Mouse (Mus musculus) neural tube, embryonic 11.5 days (tissue): ENCODE data around the gene Gprin3. TPM values are rescaled to one million over a fixed set of nuclear protein-coding genes. Genes with fewer than 3 reads are reported as not detected.

Source experiments
- ATAC-seq: fragments of 200-750 bp; cut with Nextera tagmentation; 2 replicates; pipeline ENCODE4 v1.8.0; 2017; ENCODE audit warnings: moderate number of reproducible peaks, mild to moderate bottlenecking, moderate TSS enrichment, moderate library complexity; ENCODE audit not compliant: insufficient read depth, low FRiP score, low TSS enrichment
- DNase-seq: peaks from one replicate; pipeline ENCODE4 v3.0.0-alpha.2; 2015; ENCODE audit warnings: low spot score
- H3K27ac ChIP-seq: fragments of 300-500 bp; sonication (generic); 2 replicates; pipeline ENCODE4 v1.5.1; 2014; ENCODE audit warnings: low read depth, mild to moderate bottlenecking, low read length
- H3K27me3 ChIP-seq: fragments of 300-500 bp; sonication (generic); 2 replicates; pipeline ENCODE4 v1.6.1; 2014; ENCODE audit warnings: mild to moderate bottlenecking, low read length, mixed read lengths; ENCODE audit not compliant: control insufficient read depth, insufficient read depth
- H3K36me3 ChIP-seq: fragments of 300-500 bp; sonication (generic); 2 replicates; pipeline ENCODE4 v1.6.1; 2014; ENCODE audit warnings: mild to moderate bottlenecking, low read length, moderate library complexity, mixed read lengths; ENCODE audit not compliant: control insufficient read depth, insufficient read depth
- H3K4me1 ChIP-seq: fragments of 300-500 bp; sonication (generic); 2 replicates; pipeline ENCODE4 v1.6.1; 2014; ENCODE audit warnings: low read length, mixed read lengths; ENCODE audit not compliant: control insufficient read depth, insufficient read depth
- H3K4me2 ChIP-seq: fragments of 300-500 bp; sonication (generic); 2 replicates; pipeline ENCODE4 v1.6.1; 2014; ENCODE audit warnings: low read depth, mild to moderate bottlenecking, moderate library complexity
- H3K4me3 ChIP-seq: fragments of 300-500 bp; sonication (generic); 2 replicates; pipeline ENCODE4 v1.5.1; 2014; ENCODE audit warnings: low read depth, low read length
- H3K9ac ChIP-seq: fragments of 300-500 bp; sonication (generic); 2 replicates; pipeline ENCODE4 v1.6.1; 2014; ENCODE audit warnings: mild to moderate bottlenecking, low read length
- H3K9me3 ChIP-seq: fragments of 300-500 bp; sonication (generic); 2 replicates; pipeline ENCODE4 v1.6.1; 2016; ENCODE audit warnings: low read length; ENCODE audit not compliant: control insufficient read depth
- WGBS: fragments of 180-500 bp; shearing (Covaris S2); extraction: QIAGEN DNeasy Blood & Tissue Kit; methylation state at CpG from one replicate; pipeline ENCODE4 v1.1.7; 2014; 5-methylcytosine and 5-hydroxymethylcytosine counted together
- polyA plus RNA-seq: library from polyadenylated mRNA; unstranded; fragments of >200 nt; fragmentation: Nextera tagmentation; extraction: Ambion mirVana; gene quantifications from 2 replicates; pipeline ENCODE4 v1.2.1, GENCODE M21; 2014

Gene Gprin3
- polyA plus RNA-seq, 1 experiment from 2014 or later, result 0.25 TPM

DNA sequence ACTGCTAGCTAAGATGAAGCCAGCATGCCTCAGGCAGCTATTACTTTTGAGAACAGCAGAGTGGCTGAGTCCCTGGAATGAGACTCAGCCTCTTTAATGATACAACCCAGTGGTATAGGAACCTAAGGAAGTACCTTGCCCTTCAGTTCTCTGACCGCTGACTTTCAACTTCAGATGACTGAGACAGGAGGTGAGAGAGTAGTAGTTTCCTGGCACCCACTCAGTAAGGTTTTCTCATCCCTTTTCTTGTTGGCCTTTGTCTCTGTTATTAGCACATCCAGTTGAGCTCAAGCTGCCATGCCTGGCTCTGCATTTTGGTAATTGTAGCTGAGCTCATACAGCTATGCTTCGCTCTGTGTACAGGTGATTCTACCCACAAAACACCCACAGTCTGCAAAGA lies 62.8 kb downstream of the Gprin3 start:
- Histone ChIP-seq H3K9ac (no peak overlapping the region), H3K36me3 (no peaks in the 10 kb centered on the region), H3K4me1 (no peaks in the 10 kb centered on the region), H3K9me3 (no peaks in the 10 kb centered on the region), H3K4me3 (no peak overlapping the region), H3K4me2 (no peak overlapping the region), H3K27me3 (no peaks in the 10 kb centered on the region), H3K27ac (no peak overlapping the region; the same call in 1 of the 2 replicates)
- WGBS, result 93% methylated on average over 2 of the region's 2 CpGs
- no peak for DNase-seq
- ATAC-seq, result no peak

- Histone ChIP-seq H3K27ac (no peak overlapping the region), H3K9ac (no peak overlapping the region), H3K9me3 (no peaks in the 10 kb centered on the region), H3K36me3 (no peaks in the 10 kb centered on the region), H3K27me3 (no peaks in the 10 kb centered on the region), H3K4me3 (no peak overlapping the region), H3K4me2 (no peak overlapping the region), H3K4me1 (no peaks in the 10 kb centered on the region)
- WGBS, result 92% methylated on average over 7 of the region's 7 CpGs
- no peak for ATAC-seq
- no peak for DNase-seq
Observed at GRCm38 (mm10) chr6:59354943-59355342, 71.2 kb downstream of the Gprin3 start.

GRCm38 (mm10) chr6:59351108-59351789 lies 74.8 kb downstream of the Gprin3 start:
- H3K36me3 ChIP-seq, result no peaks in the 10 kb centered on the region

GRCm38 (mm10) chr6:59348673-59349072 lies 77.4 kb downstream of the Gprin3 start:
- H3K27ac ChIP-seq, result no peak overlapping the region
- no peak overlapping the region for H3K4me3 ChIP-seq
- WGBS, result 84% methylated on average over 1 of the region's 1 CpGs
- H3K4me1 ChIP-seq, result no peaks in the 10 kb centered on the region
- H3K4me2 ChIP-seq, result no peak overlapping the region
- no peaks in the 10 kb centered on the region for H3K9me3 ChIP-seq
- H3K27me3 ChIP-seq, result no peaks in the 10 kb centered on the region
- H3K36me3 ChIP-seq, result no peaks in the 10 kb centered on the region
- no peak for ATAC-seq
- no peak for DNase-seq
- H3K9ac ChIP-seq, result no peak overlapping the region

More at GRCm38 (mm10) chr6:59351108-59351789, 74.8 kb downstream of the Gprin3 start:
- no peak overlapping the region for H3K4me3 ChIP-seq
- no peak overlapping the region for H3K4me2 ChIP-seq
- WGBS, result 89% methylated on average over 5 of the region's 5 CpGs
- DNase-seq (no peak), ATAC-seq (no peak)
- no peaks in the 10 kb centered on the region for H3K4me1 ChIP-seq
- no peak overlapping the region for H3K9ac ChIP-seq
- H3K27me3 ChIP-seq, result no peaks in the 10 kb centered on the region
- H3K27ac ChIP-seq, result no peak overlapping the region
- no peaks in the 10 kb centered on the region for H3K9me3 ChIP-seq

DNA sequence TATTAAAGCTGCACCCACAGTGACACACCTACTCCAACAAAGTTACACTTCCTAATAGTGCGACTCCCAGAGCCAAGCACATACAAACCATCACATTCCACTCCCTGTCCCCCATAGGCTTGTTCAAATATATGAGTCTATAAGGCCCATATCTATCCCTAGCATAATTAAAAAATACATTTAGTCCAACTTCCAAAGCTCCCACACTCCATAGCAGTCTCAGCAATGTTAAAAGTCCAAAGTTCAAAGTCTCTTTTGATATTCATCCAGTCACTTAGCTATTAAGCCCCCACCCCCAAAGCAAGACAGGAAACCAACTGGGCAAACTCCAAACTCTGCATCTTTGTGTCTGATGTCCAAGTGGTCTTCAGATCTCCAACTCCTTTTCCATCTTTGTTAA lies 84.9 kb downstream of the Gprin3 start:
- H3K27me3 ChIP-seq, result no peaks in the 10 kb centered on the region
- H3K4me3 ChIP-seq, result no peak overlapping the region
- H3K4me1 ChIP-seq, result no peaks in the 10 kb centered on the region
- DNase-seq (no peak), ATAC-seq (no peak)
- no peak overlapping the region for H3K27ac ChIP-seq
- H3K36me3 ChIP-seq, result no peaks in the 10 kb centered on the region
- H3K9ac ChIP-seq, result no peak overlapping the region
- H3K9me3 ChIP-seq, result no peaks in the 10 kb centered on the region
- WGBS, result 77% methylated on average over 1 of the region's 1 CpGs
- no peak overlapping the region for H3K4me2 ChIP-seq

- H3K36me3 ChIP-seq, result no peaks in the 10 kb centered on the region
Observed at GRCm38 (mm10) chr6:59328297-59328696, 97.8 kb downstream of the Gprin3 start.

DNA sequence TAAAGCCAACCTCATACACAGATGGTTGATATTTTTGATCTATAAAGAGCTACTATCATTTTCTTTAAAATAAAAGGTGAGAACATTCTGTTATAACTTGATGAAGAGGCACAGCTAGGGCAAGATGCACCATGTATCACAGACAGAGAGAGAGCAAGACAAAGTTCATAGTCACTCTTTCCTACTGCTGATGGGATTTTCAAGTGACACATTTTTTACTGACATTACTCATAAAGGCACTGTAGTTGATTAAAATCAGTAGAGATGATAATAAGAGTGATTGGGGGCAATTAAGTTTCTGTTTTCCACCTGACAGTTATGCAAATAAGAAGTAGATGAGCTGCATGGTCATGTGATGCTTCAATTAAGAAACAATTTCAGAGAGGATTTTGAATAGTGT lies 110.2 kb downstream of the Gprin3 start:
- Histone ChIP-seq H3K36me3 (no peaks in the 10 kb centered on the region), H3K4me2 (no peak overlapping the region), H3K4me1 (no peaks in the 10 kb centered on the region), H3K9ac (no peak overlapping the region), H3K27me3 (no peaks in the 10 kb centered on the region), H3K9me3 (no peaks in the 10 kb centered on the region), H3K27ac (no peak overlapping the region), H3K4me3 (no peak overlapping the region)
- DNase-seq (no peak), ATAC-seq (no peak)

More at GRCm38 (mm10) chr6:59328297-59328696, 97.8 kb downstream of the Gprin3 start:
- Histone ChIP-seq H3K4me2 (no peak overlapping the region), H3K27ac (no peak overlapping the region), H3K9ac (no peak overlapping the region), H3K4me3 (no peak overlapping the region), H3K27me3 (no peaks in the 10 kb centered on the region), H3K4me1 (no peaks in the 10 kb centered on the region), H3K9me3 (no peaks in the 10 kb centered on the region)
- DNase-seq (no peak), ATAC-seq (no peak)
- 84% methylated on average over 1 of the region's 1 CpGs for WGBS

DNA sequence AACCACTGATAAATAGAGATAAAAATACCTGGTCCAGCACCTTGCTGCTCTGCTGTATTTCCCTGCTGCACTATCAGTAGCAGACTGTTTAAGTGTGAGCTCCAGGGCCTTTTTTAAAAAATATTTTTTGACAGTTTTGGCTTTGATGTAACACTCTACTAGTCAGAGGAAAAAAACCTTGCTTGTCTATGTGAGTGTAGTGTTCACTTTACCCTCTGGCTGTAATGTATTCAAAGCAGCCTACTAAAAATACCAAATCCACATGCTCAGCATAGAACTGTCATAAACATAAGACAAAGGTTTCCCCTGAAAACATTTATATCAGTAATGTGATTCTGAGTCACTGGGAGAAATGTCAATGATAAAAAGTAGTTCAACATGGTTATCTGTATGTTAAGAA lies 111.0 kb downstream of the Gprin3 start:
- no peak overlapping the region for H3K4me2 ChIP-seq
- no peak for ATAC-seq
- H3K27me3 ChIP-seq, result no peaks in the 10 kb centered on the region
- H3K9me3 ChIP-seq, result no peaks in the 10 kb centered on the region
- no peak overlapping the region for H3K9ac ChIP-seq
- no peak for DNase-seq
- H3K36me3 ChIP-seq, result no peaks in the 10 kb centered on the region
- H3K27ac ChIP-seq, result no peak overlapping the region
- no peak overlapping the region for H3K4me3 ChIP-seq
- H3K4me1 ChIP-seq, result no peaks in the 10 kb centered on the region

DNA sequence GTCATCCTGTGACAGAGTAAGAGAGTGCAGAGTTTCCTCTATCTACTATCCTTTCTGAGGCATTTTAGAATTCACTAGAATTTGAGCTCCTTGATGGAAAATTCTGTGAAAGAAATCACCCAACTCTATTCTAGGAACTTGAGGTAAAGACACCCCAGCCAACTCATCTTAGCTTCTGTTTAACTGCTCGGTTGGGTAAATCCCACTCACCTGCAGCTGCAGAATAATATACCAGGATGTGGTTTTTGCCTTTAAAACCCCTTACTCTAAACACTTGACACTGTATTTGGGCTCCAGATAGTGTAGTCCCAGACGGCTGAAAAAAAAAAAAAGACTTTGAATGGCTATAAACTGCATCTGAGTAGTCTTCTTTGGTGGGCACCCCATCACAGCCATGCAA lies 112.9 kb downstream of the Gprin3 start:
- DNase-seq, result no peak
- ATAC-seq, result no peak
- Histone ChIP-seq H3K4me2 (no peak overlapping the region), H3K27me3 (no peaks in the 10 kb centered on the region), H3K9me3 (no peaks in the 10 kb centered on the region), H3K36me3 (no peaks in the 10 kb centered on the region), H3K4me1 (no peaks in the 10 kb centered on the region), H3K4me3 (no peak overlapping the region), H3K27ac (no peak overlapping the region), H3K9ac (no peak overlapping the region)
- WGBS, result 81% methylated on average over 2 of the region's 2 CpGs
